Mouse (Mus musculus): ENCODE results near the gene Ifnlr1.

GRCm38 (mm10) chr4:135666192-135666975, 19.7 kb upstream of the Ifnlr1 start:
- TF ChIP-seq POLR2A (IDR thresholded peaks at IDR 0.05; ENCODE audit: insufficient read length, low read depth) (no peak), E2F4 (IDR thresholded peaks at IDR 0.05; ENCODE audit: insufficient read depth) (no peak), REST (IDR thresholded peaks at IDR 0.05; ENCODE audit: insufficient read depth, insufficient read length) (no peak)
